Comparison of ENCODE assay signal across 29 mouse cellular contexts in the genomic region with DNA sequence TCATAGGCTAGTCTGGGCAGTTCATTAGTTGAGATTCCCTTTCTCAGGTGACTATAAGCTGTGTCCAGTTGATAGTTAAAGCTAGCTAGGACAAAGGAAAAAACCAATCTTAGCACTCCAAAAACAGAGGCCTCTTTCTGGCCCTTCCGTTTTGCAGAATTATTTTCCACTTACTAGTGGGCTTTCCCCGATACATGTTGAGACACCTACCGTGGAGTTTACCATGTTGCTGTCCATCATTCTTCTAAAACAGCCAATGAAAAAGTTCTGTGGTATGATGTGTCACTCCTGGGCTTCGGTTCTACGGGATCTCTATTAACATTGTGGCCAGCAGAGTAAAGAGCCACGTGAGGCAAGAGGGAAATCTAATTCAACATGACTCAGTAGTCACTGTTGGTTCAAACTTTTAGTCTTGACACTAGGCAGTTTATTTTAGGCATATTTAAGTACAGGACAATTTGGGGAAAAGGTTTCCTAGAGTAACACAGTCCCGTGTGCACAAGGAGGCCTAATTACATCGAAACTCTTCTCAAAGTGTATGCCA.
"Had no signal": no experiment of that assay in that cellular context is flagged by ENCODE, and none has a peak within 500 bp of the region (broad histone marks: within the 10 kb centered on the region; RNA-seq: fewer than 3 reads in every experiment).

No protein-coding gene starts in this region.

- ATAC-seq: liver, embryonic 12.5 days; lung, postnatal 0 days; midbrain, embryonic 13.5 days; midbrain, embryonic 15.5 days; midbrain, embryonic 16.5 days had no signal

- H3K27ac ChIP-seq: left cerebral cortex, adult 2 months; limb, embryonic 10.5 days; limb, embryonic 12.5 days; limb, embryonic 13.5 days; limb, embryonic 15.5 days; liver, embryonic 14.5 days; lung, embryonic 15.5 days; macrophage; midbrain, embryonic 10.5 days; midbrain, embryonic 12.5 days; midbrain, embryonic 13.5 days; midbrain, embryonic 15.5 days; neural tube, embryonic 12.5 days had no signal

- H3K4me2 ChIP-seq: limb, embryonic 12.5 days; limb, embryonic 13.5 days; limb, embryonic 15.5 days; liver, embryonic 11.5 days; liver, embryonic 15.5 days; lung, embryonic 14.5 days; lung, embryonic 15.5 days; midbrain, embryonic 11.5 days; midbrain, embryonic 12.5 days; midbrain, embryonic 13.5 days; midbrain, embryonic 15.5 days; neural tube, embryonic 12.5 days had no signal

- H3K9ac ChIP-seq: limb, embryonic 12.5 days; limb, embryonic 13.5 days; limb, embryonic 15.5 days; liver, embryonic 12.5 days; liver, embryonic 14.5 days; liver, embryonic 15.5 days; lung, embryonic 14.5 days; lung, embryonic 15.5 days; midbrain, embryonic 12.5 days; midbrain, embryonic 13.5 days; midbrain, embryonic 15.5 days; neural tube, embryonic 12.5 days had no signal

- DNase-seq: left cerebral cortex, postnatal 4 days; lung, adult 18-20 months; lung, adult 2 months; lung, embryonic 14.5 days; lung, postnatal 10 days; lung, postnatal 14 days; lung, postnatal 36 days; midbrain, embryonic 14.5 days had no signal

- H3K27me3 ChIP-seq: limb, embryonic 12.5 days; limb, embryonic 13.5 days; limb, embryonic 15.5 days; liver, embryonic 12.5 days; liver, embryonic 15.5 days; lung, embryonic 15.5 days; midbrain, embryonic 12.5 days; midbrain, embryonic 13.5 days; midbrain, embryonic 15.5 days; neural tube, embryonic 12.5 days had no signal

- H3K9me3 ChIP-seq: limb, embryonic 10.5 days; limb, embryonic 12.5 days; limb, embryonic 13.5 days; limb, embryonic 15.5 days; liver, embryonic 12.5 days; liver, embryonic 15.5 days; lung, embryonic 15.5 days; megakaryocyte, embryonic 14.5 days; midbrain, embryonic 10.5 days; midbrain, embryonic 12.5 days; midbrain, embryonic 13.5 days; midbrain, embryonic 15.5 days; neural tube, embryonic 12.5 days had no signal

- H3K4me3 ChIP-seq: left cerebral cortex, adult 2 months; limb, embryonic 10.5 days; limb, embryonic 12.5 days; limb, embryonic 13.5 days; limb, embryonic 15.5 days; liver, embryonic 12.5 days; liver, embryonic 15.5 days; lung, embryonic 15.5 days; megakaryocyte, embryonic 14.5 days; midbrain, embryonic 10.5 days; midbrain, embryonic 12.5 days; midbrain, embryonic 13.5 days; midbrain, embryonic 15.5 days; myocyte; neural tube, embryonic 12.5 days had no signal

- H3K4me1 ChIP-seq: lung, embryonic 15.5 days; midbrain, embryonic 10.5 days; midbrain, embryonic 12.5 days; midbrain, embryonic 13.5 days; midbrain, embryonic 15.5 days; neural tube, embryonic 12.5 days had no signal
